Mouse (Mus musculus) adrenal gland (tissue): ENCODE results near the gene Zfp90.

Experiments
- intact Hi-C: fragments of 180-260 bp; cut with DNase I; formaldehyde crosslinking; loops from one replicate; pipeline ENCODE4 v1.15.1; 2025
- long read RNA-seq, 2 experiments: library from polyadenylated mRNA; unstranded; transcript quantifications; one replicate each; pipeline ENCODE4 v2.0.0; 2020; ENCODE audit warnings: borderline replicate concordance in 1 of 2; ENCODE audit not compliant: insufficient replicate concordance in 1 of 2

The Zfp90 gene
- long read RNA-seq, experiment 1, partial matches to known transcripts, result 0 of 7 reads
- long read RNA-seq, experiment 1, other reads (novel, unspliced or antisense), result 3 of 7 reads
- long read RNA-seq, experiment 2, partial matches to known transcripts, result 0 of 5 reads
- long read RNA-seq, experiment 2, other reads (novel, unspliced or antisense), result 1 of 5 reads

DNA sequence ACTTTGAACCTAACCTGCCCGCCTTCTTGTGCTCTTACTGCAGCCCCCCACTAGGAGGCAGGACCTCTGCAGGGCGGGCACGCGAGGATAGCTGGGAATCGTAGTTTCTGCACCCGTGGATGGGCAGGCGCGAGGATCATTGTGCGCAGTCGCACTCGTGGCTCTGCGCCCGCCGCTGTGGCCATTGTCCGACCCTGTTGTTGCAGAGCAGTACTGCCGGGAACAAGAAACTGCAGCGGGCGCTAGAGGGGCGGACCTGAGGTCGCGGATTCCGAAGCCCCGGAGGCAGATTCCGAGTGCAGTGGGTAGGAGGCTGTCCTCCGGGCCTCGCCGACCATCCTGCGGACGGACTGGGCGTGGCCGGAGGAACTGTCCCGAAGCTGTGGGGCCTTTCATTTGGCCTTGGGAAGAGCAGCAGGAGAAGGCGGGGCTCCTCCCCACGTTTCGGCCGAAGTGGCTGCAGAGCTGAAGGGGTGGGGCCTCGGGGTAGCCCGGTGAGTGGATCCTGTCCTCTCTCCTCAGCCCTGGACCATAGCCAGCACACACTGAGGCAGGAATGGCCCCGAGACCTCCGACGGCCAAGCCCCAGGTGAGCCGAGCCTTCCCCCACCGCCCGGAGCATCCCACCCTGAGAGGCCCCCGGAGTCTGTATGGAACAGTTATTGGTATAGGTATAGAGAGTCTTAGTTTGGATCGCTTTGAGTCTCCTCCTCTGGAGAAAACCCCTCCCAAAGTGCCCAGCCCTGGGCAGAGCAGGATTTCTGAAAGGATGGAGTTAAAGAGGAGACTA lies at the start of gene Zfp90:
Gene Zfp90 (plus strand): TSS at position 146 of the 790 bp plus-strand sequence.
- intact Hi-C loops, result loop anchor here (5.0 to 10.0 kb wide), 2 partner anchors 117 to 229 kb away; no protein-coding TSS in a partner anchor

- intact Hi-C loops, result no loop called here
Observed at GRCm38 (mm10) chr8:106368501-106368900, 46.6 kb upstream of the Zfp90 start.

GRCm38 (mm10) chr8:106369069-106369468 lies 46.1 kb upstream of the Zfp90 start:
- intact Hi-C loops, result no loop called here

DNA sequence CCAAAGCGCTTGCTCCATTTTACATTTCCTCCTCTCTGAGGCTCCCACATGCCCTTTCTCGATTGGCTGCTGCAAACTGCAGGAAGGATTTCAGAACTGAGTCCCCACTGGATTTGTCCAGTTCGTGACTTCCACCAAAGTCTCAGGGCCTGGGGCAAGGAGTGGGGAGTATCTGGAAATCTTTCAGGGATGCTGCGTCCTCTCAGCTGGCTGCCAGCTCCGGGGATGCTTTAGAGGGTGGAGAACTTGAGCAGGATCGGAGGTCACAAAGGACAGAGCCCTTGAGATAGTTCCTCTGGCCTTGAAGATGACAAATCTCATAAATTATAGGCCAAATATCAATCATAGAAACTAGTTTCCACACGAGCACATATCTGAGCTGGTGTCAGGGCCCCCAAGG lies 39.2 kb upstream of the Zfp90 start:
- intact Hi-C loops, result no loop called here

DNA sequence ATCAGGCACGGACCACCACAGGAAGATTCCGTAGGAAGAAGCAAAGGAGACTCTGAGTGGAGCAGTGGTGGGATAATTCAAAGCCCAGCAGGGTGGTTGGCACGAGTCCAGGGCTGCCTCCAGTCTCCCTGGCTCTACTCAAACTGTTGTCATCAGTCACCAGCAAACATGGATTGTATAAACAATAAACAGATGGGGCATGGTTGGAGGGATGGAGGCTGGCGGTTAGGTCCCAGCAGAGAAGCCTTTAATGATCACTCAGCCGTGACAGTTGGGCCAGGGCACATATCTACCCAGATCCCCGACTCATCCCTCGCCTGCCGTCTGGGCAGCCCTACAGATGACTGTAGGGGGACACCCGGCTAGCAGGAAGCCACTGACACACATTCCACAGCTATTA lies 38.3 kb upstream of the Zfp90 start:
- intact Hi-C loops, result no loop called here

DNA sequence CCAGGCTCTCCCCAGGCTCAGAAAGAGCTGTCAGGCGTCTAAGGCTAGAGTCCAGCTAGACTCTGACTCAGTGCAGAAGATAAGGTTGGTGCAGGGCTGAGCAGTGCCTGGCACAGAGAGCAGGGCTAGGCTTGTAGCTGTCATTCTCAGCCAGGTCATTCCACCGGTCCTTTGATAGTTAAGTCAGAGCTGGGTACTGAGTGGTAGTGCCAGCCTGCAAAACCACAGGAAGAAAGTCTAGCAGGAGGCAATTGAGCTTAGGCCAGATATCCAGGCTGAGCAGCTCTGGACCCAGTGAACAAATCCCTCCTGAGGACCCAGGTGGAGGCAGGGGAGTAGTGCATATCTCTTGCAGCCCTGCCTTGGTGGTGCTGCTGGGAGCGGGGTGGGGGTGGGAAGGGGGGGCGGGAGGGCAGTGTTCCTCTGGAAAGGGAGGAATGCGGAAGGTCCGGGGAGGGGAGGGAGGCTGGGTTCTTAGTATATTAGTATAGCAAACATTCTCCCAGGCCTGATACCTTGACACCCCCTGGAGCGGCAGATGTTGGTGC lies 36.6 kb upstream of the Zfp90 start:
- intact Hi-C loops, result no loop called here

GRCm38 (mm10) chr8:106379357-106379756 lies 35.8 kb upstream of the Zfp90 start:
- intact Hi-C loops, result no loop called here

DNA sequence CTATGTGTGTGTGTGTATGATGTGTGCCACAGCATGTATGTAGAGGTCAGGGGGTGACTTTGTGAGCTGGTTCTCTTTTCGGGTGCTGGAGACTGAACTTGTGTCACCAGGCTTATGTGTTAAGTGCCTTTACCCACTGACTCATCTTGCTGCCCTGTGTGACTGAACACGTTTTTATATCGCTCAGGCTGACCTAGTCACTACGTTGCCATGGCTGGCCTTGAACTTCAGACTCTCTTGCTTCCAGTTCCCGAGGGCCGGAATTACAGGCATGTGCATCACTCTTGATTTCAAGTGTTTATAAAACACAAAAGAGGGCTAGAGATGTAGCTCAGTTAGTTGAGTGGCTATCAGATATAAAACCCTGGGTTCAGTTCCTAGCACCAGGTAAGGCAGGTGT lies 34.1 kb upstream of the Zfp90 start:
- intact Hi-C loops, result no loop called here

DNA sequence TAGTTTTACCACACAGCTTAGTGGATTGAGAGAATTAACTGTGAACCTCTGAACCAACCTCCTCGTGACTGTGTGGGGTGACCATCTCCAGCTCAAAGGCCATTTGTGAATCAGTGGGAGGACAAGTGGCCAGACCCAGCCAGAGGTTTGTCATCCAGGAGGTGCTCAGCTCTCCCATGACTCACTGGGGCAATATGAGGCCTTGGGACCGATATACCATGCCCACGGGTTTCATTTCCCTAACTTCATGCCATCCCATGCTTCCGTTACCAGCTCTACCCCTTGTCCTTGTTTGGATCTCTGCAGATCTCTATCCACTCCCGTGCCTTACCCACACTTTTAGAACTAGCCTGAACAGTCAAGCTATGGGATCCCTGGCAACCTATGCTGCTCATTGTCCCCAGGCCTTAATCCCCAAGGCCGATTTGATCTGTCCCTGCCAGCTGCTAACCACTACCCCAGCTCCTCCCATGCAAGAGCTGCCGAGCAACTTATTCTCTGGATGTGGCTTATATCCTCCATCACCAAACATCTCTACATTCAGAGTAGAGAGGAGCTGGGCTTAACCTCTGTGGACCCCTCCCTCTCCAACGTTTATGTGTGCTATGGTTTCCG lies 27.2 kb upstream of the Zfp90 start:
- intact Hi-C loops, result loop anchor here (5.0 kb wide), 1 partner anchor 36 kb away; no protein-coding TSS in a partner anchor

DNA sequence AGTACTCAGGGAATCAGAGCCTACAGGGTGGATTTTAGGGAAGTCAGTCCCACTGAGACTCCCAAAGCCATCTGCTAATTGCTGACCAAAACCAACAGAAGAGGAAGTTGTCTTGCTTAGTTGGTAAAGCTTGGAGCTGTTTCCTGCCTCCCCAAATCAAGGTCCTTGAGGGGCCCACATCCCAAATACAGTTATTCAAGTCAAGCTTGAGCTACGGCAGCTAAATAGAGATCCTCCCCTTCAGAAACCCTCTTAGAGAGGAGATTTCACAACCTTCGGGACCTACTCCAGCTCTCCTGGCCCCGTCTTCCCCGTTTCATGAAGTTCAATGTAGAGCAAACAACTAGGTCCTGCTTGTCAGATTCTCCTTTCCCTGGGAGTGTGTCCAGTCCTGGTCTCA lies 20.6 kb upstream of the Zfp90 start:
- intact Hi-C loops, result no loop called here

- intact Hi-C loops, result loop anchor here (10.0 kb wide), 2 partner anchors 145 to 255 kb away; no protein-coding TSS in a partner anchor
Observed at GRCm38 (mm10) chr8:106399694-106400093, 15.4 kb upstream of the Zfp90 start.

DNA sequence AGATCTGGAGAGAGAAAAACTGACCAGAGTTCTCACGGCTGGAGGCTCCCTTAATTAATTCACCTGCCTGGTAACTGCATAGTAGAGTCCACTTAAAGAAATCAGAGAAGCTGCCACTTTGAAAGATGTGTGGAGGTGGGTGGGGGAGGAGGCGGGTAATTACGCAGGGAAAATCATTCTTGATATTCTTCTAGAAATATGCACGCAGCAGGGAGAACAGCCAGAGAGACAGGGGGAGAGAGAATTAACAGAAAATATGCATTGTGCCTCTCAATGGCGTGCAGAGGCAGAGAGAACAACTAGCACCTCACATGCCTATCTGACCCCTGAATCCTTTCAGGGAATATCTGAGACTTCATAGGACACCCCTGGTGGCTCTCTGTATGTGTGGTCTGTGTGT lies 14.9 kb upstream of the Zfp90 start:
- intact Hi-C loops, result loop anchor here (10.0 kb wide), 2 partner anchors 145 to 255 kb away; no protein-coding TSS in a partner anchor

DNA sequence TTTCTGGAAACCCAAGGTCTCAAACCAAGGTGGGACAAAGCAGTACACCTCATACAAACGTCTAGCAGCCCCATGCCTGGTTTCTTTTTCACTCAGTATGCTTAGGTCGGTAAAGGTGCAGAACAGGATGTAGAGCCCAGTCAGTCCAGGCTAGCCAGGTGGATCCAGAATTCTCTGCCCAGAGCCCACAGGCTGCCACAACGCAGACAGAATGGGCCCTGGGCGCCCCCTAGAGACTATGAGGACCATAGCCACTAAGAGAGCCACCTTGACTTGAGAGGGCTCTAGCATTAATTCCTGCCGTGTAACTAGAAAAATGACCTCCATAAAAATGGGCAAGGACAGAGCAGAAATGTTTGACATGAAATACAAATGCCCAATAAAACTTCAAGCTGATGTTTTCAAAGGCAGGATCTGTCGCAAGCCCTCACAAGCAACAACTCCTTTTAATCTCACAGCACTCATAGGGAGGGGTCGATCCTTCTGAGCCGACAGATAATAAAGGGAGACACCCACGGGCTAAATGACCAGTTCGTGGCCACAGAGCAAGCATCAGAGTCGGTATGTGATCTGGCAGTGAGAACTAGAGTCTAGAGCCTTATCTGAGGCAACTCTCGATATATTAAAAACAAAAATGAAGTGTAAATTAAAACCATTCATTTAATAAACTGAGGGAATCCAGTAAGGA lies 11.7 kb upstream of the Zfp90 start:
- intact Hi-C loops, result loop anchor here (2.0 to 10.0 kb wide), 3 partner anchors 69 to 259 kb away; no protein-coding TSS in a partner anchor

GRCm38 (mm10) chr8:106404825-106405224 lies 10.3 kb upstream of the Zfp90 start:
- intact Hi-C loops, result loop anchor here (10.0 kb wide), 2 partner anchors 150 to 260 kb away; no protein-coding TSS in a partner anchor

DNA sequence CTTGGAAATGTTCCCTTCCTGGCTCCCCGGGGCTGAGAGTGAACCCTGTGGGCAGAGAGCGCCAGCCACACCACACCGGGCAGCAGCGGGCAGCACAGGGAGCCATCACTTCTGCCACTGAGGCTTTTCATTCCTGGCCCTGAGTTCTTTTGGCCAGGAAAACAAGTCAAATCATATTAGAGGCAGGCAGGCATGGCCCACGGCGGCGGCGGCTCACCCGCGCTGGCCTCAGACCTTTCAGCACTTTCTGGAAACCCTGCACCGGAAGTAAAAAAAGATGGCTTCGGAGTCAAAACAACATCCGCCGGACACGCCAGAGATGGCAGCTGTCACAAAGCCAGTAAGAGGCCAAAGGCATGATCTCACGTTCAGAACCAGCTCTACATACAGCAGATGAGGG lies 9.3 kb upstream of the Zfp90 start:
- intact Hi-C loops, result loop anchor here (10.0 kb wide), 2 partner anchors 151 to 261 kb away; no protein-coding TSS in a partner anchor

- intact Hi-C loops, result loop anchor here (10.0 kb wide), 1 partner anchor 235 kb away; no protein-coding TSS in a partner anchor
Observed at GRCm38 (mm10) chr8:106410055-106410454, 5.1 kb upstream of the Zfp90 start.

DNA sequence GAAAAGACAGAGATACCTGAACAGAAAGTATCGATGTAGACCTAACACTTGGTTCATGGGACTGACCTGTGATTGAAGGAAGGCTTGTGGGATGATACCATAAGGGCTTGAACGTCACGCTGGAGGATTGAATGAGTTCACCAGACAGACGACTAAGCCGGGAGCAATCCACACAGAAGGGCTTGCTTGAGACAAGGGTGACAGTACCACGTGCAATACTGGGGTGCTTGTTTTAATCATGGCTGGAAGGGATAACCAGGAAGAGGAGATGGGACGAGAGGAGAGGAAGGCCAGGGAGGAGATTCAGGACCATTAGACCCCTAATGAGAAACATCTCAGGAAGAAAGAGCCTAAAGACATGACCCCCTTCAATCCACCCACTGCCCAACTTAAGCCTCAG lies 4.6 kb upstream of the Zfp90 start:
- intact Hi-C loops, result loop anchor here (10.0 kb wide), 1 partner anchor 234 kb away; no protein-coding TSS in a partner anchor

- intact Hi-C loops, result loop anchor here (10.0 kb wide), 1 partner anchor 233 kb away; no protein-coding TSS in a partner anchor
Observed at GRCm38 (mm10) chr8:106411783-106412451, 3.2 kb upstream of the Zfp90 start.

GRCm38 (mm10) chr8:106417692-106418091 lies 2.6 kb downstream of the Zfp90 start:
- intact Hi-C loops, result loop anchor here (5.0 to 10.0 kb wide), 2 partner anchors 115 to 227 kb away; no protein-coding TSS in a partner anchor

- intact Hi-C loops, result loop anchor here (5.0 kb wide), 1 partner anchor 216 kb away; no protein-coding TSS in a partner anchor
Observed at GRCm38 (mm10) chr8:106431088-106431487, 16.0 kb downstream of the Zfp90 start.
